Mouse (Mus musculus) kidney, adult 18-20 months (tissue): ENCODE measurements around the gene Sh2d7.

Experiments used
- DNase-seq: peaks from one replicate; pipeline ENCODE4 v3.0.0; 2021

Gene Sh2d7

DNA sequence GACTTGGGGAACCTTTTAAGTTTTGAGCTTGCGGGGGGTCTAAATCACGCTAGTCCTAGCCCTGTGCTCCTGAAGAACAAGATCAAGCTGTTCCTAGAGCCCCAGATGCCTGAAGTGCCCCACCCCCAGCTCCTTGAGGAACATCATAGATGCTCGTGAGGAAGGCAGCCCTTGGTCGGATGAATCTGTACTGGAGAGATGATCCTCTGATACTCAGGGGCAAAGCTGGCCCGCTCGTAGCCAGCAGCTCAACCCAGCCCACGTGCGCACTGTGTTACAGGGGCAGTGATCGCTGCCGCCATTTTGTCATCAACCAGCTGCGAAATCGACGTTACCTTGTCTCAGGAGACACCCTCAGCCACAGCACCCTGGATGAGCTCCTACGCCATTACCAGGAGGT lies at the start of gene Sh2d7:
Sh2d7 (plus strand) TSS at position 301 of the 400 bp plus-strand sequence.
- DNase-seq, result no peak

- DNase-seq, result no peak
Measured at GRCm38 (mm10) chr9:54489599-54489998, 49.2 kb upstream of the Sh2d7 start.

DNA sequence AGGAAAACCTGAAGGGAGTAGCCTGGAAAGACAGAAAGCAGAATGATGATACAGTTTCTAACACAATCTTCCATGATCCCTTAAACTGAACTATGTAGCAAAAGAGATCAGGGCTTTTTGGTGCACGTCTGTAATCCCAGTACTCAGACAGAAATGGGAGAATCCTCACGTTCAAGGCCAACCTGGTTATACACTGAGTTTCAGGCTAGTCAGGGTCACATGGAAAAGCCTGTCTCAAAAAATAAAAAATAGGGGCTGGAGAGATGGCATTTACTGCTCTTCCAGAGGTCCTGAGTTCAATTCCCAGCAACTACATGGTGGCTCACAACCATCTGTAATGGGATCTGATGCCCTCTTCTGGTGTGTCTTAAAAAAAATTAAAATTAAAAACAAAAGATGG lies 48.4 kb upstream of the Sh2d7 start:
- no peak for DNase-seq

DNA sequence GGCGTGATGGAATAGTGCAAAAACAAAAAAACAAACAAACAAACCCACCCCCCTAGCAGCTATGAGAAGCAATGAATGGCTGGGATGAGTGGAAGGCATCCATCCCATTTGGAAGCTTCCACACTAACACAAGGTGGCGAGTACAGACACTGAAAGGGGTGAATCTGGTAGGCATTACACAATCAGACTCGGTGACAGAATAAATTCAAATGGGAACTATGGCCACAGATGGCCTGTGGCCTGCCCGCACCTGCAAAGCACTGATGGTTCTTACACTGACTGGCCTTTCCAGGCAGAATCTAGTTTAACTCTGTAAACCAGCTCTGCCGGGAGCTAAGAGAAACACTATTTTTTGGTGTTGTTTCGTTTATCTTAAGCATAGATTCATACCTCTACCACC lies 39.5 kb upstream of the Sh2d7 start:
- DNase-seq, result no peak

GRCm38 (mm10) chr9:54499791-54500190 lies 39.0 kb upstream of the Sh2d7 start:
- no peak for DNase-seq

DNA sequence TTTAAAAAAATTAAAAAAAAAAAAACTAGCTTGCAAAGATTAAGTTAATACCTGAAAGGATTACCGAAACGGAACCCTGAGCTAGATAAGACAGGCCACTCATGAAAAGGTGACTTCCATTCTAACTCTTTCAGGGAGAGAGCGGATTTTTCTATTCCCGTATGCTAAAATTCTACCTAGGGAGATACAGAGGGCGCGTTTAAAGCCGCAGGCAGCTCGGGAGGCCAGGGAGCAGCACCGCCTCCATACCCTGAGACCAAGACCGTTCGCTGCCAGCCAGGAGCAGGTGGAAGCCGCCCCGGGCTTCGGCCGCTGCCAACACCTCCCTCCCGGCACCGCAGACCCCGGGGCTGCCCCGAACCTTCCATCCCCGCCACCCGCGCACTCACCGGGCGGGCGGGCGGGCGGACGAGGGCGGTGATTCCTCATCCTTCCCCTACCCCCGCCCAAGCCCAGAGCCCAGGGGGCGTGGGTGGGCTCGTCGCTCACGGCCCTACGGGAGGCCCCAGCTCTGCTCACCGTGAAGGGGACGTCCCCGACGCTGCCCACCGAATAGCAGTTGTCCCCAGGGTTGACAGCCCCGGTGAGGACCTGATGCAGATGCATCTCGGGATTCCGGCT lies 37.8 kb upstream of the Sh2d7 start:
- DNase-seq, result peak; percentile 61

- DNase-seq, result peak; percentile 94
Measured at GRCm38 (mm10) chr9:54501453-54502110, 37.2 kb upstream of the Sh2d7 start, which contains the start of gene Dmxl2. TSS of gene Dmxl2 (minus strand) at chr9:54501626.

- no peak for DNase-seq
Measured at GRCm38 (mm10) chr9:54502111-54502495, 36.7 kb upstream of the Sh2d7 start.

GRCm38 (mm10) chr9:54502873-54503272 lies 35.9 kb upstream of the Sh2d7 start:
- DNase-seq, result peak; percentile 69

DNA sequence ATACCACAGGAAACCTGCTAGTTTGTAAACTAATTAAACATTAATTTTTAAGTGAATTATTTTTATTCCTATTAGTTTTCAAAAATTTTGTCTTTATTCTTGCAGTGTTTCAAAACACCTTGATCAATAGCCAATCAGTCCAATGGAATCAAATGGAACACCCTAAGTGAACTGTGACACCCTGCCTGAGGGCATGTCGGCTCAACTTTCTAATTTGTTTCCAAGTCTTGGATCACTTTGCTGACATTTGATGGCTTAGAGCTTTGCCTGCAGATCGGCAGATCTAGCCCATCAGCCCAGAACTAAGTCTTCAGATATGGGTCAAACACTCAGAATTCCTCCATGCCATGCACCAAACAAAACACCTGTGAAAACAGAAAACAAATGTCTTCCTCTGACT lies 22.8 kb upstream of the Sh2d7 start:
- no peak for DNase-seq

DNA sequence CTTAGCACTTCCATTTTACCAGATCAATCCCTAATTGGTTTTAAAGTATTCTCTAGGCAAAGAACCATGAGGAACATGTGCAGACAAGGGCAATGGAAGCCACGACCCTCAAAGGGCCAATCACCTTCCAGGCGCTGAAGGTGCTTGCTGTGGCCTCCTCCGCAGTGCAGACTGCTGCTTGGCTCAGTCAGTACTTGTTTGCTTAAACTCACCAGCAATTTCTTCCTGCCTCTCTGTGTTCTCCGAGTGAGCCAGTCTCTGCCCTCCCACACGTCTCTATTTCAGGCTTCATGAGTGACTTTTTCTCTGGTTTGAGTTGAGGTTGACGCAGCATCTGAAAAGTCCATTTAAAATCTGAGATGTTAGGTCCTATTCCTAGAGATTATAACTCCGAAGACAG lies 19.9 kb upstream of the Sh2d7 start:
- DNase-seq, result no peak

- DNase-seq, result peak; percentile 38
Measured at GRCm38 (mm10) chr9:54520286-54520685, 18.5 kb upstream of the Sh2d7 start.

DNA sequence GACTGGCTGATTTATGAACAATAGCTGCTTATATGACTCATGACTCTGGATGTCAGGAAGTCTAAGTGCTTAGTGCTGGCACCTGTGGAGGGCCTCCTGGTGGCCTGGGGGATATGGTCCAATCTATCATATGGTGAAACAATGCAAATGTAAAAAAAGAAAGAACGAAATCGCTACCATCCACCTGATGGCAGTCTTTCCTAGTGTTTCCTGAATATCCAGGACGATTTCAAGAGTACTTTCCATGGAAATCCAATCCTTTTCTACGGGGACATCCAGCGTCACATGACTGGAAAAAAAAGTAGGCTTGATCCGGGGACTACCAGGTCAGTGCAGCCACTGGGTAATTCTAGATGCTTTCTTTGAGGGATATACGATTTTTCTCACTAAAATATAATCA lies 11.1 kb upstream of the Sh2d7 start:
- DNase-seq, result no peak

GRCm38 (mm10) chr9:54529950-54530349 lies 8.8 kb upstream of the Sh2d7 start:
- DNase-seq, result no peak

DNA sequence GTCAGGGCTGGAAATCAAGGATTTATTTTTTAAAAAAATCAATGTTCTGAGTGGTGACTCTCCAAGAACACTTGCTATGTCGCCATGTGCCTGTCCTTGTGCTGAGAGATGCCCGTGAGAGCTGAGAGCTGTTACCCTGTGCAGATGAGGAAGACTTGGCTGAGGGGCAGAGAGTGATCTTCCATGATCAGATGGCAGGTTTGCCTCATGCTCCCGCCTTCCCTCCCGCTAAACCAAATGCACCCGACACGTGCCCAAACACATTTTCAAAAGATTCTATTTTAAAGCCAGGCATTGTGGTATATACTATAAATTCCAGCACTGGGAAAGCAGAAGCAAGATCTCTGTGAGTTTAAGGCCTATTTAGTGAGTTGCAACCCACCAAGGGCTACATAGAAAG lies 7.9 kb upstream of the Sh2d7 start:
- DNase-seq, result no peak

GRCm38 (mm10) chr9:54531421-54531820 lies 7.4 kb upstream of the Sh2d7 start:
- no peak for DNase-seq

DNA sequence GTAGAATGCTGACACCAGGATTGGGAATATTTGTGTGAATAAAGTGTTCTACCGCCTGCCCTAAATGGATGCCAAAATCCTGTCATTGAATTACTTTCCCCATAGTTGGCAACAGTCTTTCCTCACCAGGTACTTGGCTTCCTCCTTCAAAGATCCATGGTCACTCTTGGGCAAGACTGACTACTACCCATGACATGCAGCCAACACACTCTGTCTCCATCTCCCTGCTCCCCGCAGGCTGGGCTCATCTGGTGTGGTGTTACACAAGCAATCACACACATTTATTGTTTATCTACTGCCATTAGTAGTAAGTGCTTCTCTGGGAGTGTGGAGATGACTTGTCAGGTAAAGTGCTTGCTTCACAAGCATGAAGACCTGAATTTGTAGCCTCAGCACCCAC lies 5.9 kb upstream of the Sh2d7 start:
- DNase-seq, result no peak

DNA sequence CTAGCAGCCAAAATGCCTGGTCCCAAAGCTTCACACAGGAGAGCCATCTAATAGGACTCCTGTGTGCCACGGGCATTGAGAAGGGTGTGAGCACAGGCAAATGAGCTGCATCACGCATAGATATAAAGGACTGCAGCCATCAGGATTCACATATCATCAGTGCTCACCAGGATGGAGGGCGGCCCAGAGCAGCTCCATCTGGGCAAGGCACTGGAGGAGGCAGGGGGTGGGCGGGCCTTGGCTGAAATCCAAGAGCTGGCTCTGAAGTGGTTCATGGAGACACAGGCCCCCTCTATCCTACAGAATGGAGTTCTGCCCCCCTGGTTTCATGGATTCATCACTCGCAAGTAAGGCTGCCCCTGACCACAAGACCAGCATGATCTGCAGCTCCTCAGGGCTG lies 4.8 kb upstream of the Sh2d7 start:
- no peak for DNase-seq

- DNase-seq, result peak; percentile 41
Measured at GRCm38 (mm10) chr9:54536236-54536635, 2.5 kb upstream of the Sh2d7 start.

- DNase-seq, result no peak
Measured at GRCm38 (mm10) chr9:54537030-54537429, 1.8 kb upstream of the Sh2d7 start.

DNA sequence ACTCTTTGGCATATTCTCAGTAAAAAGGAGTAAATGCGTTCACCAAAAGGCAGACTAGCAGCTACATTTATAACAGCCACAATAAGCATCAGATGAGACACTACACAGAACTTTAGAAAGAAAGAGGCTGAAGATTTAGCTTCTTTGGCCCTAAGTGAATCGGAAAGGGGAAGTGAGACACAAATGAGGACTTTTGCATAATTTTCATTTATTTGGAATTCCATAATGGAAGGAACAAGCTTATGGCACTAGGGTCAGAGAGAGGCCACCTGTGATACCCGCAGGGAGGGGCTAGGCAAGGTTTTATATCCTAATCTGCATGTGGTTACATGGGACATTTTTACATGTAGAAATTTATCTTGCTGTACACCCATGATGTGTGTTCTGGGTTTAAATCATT lies 1.3 kb upstream of the Sh2d7 start:
- no peak for DNase-seq

GRCm38 (mm10) chr9:54538244-54538643 lies 540 bp upstream of the Sh2d7 start:
- DNase-seq, result no peak

DNA sequence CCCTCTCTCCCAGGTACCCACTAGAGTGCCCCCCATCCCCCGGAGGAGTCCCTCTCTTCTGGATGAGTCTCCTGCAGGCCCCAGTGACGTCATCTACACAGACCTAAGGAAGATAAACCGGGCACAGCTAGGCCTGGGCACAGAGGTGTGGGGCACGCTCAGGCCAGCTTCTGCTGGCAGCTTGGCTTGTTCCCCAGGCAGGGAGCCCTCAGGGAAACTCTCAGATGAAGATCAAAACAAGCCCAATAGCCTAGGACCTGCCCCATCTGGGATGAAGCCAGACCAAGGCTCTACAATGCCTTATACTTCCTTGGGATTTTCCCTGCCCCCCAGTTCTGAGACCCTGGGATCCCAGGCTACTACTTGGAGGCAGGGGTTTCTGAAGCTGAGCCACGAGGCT lies 2.0 kb downstream of the Sh2d7 start:
- DNase-seq, result no peak

GRCm38 (mm10) chr9:54544212-54544953 lies 5.6 kb downstream of the Sh2d7 start:
- no peak for DNase-seq
